Mouse (Mus musculus) forebrain, embryonic 15.5 days (tissue): ENCODE results near the gene Inhbe. TPM values are rescaled to one million over a fixed set of nuclear protein-coding genes. Genes with fewer than 3 reads are reported as not detected.
"Not testable (repeated sequence)": the region's sequence is repeated elsewhere in the genome, so short reads cannot be mapped to it uniquely, and the experiment has no call there.

Experiments used
- ATAC-seq: fragments of 200-750 bp; cut with Nextera tagmentation; replicated peaks from 2 replicates; pipeline ENCODE4 v1.8.0; 2017; ENCODE audit warnings: mild to moderate bottlenecking, moderate TSS enrichment, moderate library complexity
- H3K27ac ChIP-seq: fragments of 300-500 bp; sonication (generic); replicated peaks from 2 replicates; pipeline ENCODE4 v1.5.1; 2015; ENCODE audit warnings: mild to moderate bottlenecking, inconsistent platforms
- H3K27me3 ChIP-seq: fragments of 300-500 bp; sonication (generic); 2 replicates; pipeline ENCODE4 v1.6.1; 2015; ENCODE audit warnings: inconsistent platforms
- H3K36me3 ChIP-seq: fragments of 300-500 bp; sonication (generic); 2 replicates; pipeline ENCODE4 v1.6.1; 2015; ENCODE audit warnings: mild to moderate bottlenecking, inconsistent platforms
- H3K4me1 ChIP-seq: fragments of 300-500 bp; sonication (generic); 2 replicates; pipeline ENCODE4 v1.6.1; 2015; ENCODE audit warnings: inconsistent platforms
- H3K4me2 ChIP-seq: fragments of 300-500 bp; sonication (generic); replicated peaks from 2 replicates; pipeline ENCODE4 v1.6.1; 2015; ENCODE audit warnings: mild to moderate bottlenecking, inconsistent platforms
- H3K4me3 ChIP-seq: fragments of 300-500 bp; sonication (generic); 2 replicates; pipeline ENCODE4 v1.5.1; 2015; ENCODE audit warnings: mild to moderate bottlenecking, inconsistent platforms
- H3K9ac ChIP-seq: fragments of 300-500 bp; sonication (generic); replicated peaks from 2 replicates; pipeline ENCODE4 v1.6.1; 2015; ENCODE audit warnings: mild to moderate bottlenecking, inconsistent platforms
- H3K9me3 ChIP-seq: fragments of 300-500 bp; sonication (generic); 2 replicates; pipeline ENCODE4 v1.6.1; 2016; ENCODE audit warnings: inconsistent platforms
- WGBS: fragments of 180-500 bp; shearing (Covaris S2); methylation state at CpG from one replicate; pipeline ENCODE4 v1.1.7; 2015; ENCODE audit warnings: mixed read lengths; 5-methylcytosine and 5-hydroxymethylcytosine counted together
- polyA plus RNA-seq: library from polyadenylated mRNA; unstranded; fragments of >200 nt; fragmentation: Nextera tagmentation; extraction: Ambion mirVana; gene quantifications from 2 replicates; pipeline ENCODE4 v1.2.1, GENCODE M21; 2015

Inhbe gene
- polyA plus RNA-seq, 1 experiment from 2014 or later, result not detected

DNA sequence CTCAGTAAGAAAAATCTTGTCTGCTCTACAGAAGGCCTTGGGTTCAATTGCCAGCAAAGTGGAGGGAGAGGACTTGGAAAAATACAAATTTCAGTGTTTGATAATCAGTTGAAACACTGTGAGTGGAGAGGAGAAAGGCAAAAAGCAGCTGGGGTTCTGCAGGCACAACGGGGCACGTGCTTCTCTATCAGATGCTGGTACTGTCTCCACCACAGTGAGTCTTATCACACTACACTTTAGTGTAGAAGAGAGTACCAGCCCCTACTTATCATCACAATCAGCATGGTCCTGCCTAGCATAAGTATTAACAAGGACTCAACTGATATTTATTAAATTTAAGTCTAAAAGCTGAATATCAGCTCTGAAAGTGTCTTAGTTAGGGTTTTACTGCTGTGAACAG is 36.9 kb downstream of the Inhbe start:
- H3K9ac ChIP-seq, result no peak overlapping the region
- WGBS, result 76% methylated on average over 2 of the region's 2 CpGs
- H3K27ac ChIP-seq, result no peak overlapping the region
- no peaks in the 10 kb centered on the region for H3K27me3 ChIP-seq
- no peaks in the 10 kb centered on the region for H3K9me3 ChIP-seq
- no peak overlapping the region for H3K4me3 ChIP-seq
- no peaks in the 10 kb centered on the region for H3K4me1 ChIP-seq
- H3K36me3 ChIP-seq, result no peaks in the 10 kb centered on the region
- H3K4me2 ChIP-seq, result no peak overlapping the region
- ATAC-seq, result no peak

DNA sequence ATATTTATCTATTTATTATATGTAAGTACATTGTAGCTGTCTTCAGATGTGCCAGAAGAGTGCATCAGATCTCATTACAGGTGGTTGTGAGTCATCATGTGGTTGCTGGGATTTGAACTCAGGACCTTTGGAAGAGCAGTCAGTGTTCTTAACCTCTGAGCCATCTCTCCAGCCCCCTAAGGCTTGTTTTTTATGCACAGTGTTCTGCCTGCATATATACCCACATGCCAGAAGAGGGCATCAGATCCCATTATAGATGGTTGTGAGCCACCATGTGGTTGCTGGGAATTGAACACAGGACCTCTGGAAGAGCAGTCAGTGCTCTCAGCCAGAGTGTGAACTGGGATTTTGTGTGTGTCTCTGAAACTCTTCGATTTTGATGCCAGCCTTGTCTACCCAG is 39.3 kb downstream of the Inhbe start:
- not testable (repeated sequence) for H3K9me3 ChIP-seq, H3K4me2 ChIP-seq, H3K27ac ChIP-seq, H3K9ac ChIP-seq, H3K36me3 ChIP-seq, ATAC-seq, H3K27me3 ChIP-seq, H3K4me3 ChIP-seq
- H3K4me1 ChIP-seq, result peaks cover 12% of the 10 kb centered on the region
- WGBS, result 62% methylated on average over 1 of the region's 1 CpGs

DNA sequence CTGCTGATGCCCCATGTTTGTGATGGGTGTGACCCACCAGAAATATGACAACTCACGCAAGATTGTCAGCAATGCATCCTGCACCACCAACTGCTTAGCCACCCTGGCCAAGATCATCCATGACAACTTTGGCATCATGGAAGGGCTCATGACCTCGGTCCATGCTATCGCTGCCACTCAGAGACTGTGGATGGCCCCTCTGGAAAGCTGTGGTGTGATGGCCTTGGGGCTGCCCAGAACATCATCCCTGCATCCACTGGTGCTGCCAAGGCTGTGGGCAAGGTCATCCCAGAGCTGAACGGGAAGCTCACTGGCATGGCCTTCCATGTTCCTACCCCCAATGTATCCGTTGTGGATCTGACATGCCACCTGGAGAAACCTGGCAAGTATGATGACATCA is 40.7 kb downstream of the Inhbe start:
- not testable (repeated sequence) for H3K4me3 ChIP-seq, ATAC-seq, H3K36me3 ChIP-seq, H3K9ac ChIP-seq, H3K27me3 ChIP-seq, H3K9me3 ChIP-seq, H3K4me2 ChIP-seq, H3K27ac ChIP-seq
- 90% methylated on average over 5 of the region's 5 CpGs for WGBS
- peaks cover 13% of the 10 kb centered on the region for H3K4me1 ChIP-seq

DNA sequence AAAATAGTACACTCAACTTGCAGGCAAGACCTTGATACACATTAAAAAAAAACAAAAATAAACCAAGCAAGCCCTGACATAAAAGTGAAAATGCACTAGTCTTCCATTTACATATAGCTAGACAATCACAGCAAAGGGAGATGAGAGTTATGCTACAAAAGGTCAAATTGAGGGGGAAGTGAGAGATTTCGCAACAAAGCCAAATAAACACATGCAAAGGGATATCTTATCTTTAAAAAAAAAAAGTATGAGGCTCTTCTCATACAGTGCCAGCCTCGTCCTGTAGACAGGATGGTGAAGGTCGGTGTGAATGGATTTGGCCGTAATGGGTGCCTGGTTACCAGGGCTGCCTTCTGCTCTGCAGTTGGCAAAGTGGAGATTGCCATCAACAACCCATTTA is 41.4 kb downstream of the Inhbe start:
- Histone ChIP-seq H3K4me3 (no peak overlapping the region), H3K4me2 (no peak overlapping the region), H3K9me3 (no peaks in the 10 kb centered on the region), H3K4me1 (peaks cover 13% of the 10 kb centered on the region), H3K9ac (no peak overlapping the region), H3K27me3 (no peaks in the 10 kb centered on the region), H3K36me3 (peaks cover 12% of the 10 kb centered on the region), H3K27ac (no peak overlapping the region)
- no peak for ATAC-seq
- WGBS, result 78% methylated on average over 4 of the region's 4 CpGs

DNA sequence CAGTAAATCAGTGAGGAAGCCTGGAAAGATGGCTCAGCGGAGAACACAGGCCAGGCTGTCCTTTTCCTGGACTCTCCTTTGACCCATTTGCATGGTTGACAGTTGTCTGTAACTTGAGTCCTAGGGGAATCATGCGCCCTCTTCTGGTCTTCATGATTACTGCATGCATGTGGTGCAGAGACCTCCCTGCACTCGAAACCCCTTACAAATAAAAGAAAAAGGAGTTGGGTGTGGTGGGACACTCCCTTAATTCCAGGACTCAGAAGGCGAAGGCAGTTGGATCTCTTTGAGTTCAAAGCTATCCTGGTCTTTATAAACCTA is 41.9 kb downstream of the Inhbe start:
- WGBS, result 1% methylated on average over 4 of the region's 4 CpGs
- peak; percentile 41 for ATAC-seq

DNA sequence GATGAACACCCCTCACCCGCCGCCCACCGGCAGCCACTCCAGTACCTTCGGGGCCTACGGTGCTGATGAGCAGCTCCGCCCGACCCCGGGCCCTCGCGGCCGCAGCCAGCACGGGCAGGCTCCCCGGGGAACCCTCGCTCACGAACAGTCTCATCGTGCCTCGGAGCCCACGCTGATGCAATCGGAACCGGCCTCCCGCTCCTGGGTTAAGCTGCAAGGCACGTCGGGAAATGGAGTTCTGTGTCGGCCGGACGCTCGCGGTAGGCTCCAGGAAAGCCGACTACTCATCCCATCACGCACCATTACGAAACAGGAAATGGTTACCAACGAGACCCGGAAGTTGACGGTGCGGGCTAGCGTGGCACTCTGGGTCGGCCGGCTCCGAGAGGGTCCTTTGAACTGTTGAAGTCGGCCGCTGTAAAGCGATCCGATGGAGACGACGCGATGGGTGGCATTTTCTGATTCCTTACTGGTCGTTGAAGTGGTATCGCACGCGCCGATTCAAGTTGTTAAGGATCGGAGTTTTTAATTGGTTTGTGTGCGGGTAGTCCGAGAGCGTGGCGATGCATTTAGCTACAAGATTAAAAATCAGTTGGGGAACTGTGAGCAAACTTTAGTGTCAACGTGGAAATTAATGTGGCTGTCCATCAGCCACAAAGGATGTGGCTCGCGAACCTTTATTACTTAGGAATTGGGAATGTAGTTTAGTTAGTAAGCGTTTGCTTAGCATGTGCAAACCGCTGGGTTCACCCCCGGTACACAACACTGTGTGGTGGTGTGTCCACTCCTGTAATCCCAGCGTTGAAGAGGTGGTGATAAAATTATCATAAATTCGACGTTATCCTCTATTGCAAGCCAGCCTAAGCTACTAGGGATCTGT is 42.5 kb downstream of the Inhbe start, which contains the start of gene Mars:
Gene Mars (minus strand): TSS at position 311 of the 880 bp plus-strand sequence.
- H3K4me2 ChIP-seq, result peak within 1 kb of the TSS; percentile 63
- peak within 1 kb of the TSS; percentile 73 for H3K9ac ChIP-seq
- H3K27me3 ChIP-seq, result no peaks in the 10 kb centered on the region
- WGBS, result under 1% methylated on average over 65 of the region's 65 CpGs
- ATAC-seq, result peak; percentile 99
- peaks cover 20% of the 10 kb centered on the region for H3K36me3 ChIP-seq
- H3K4me1 ChIP-seq, result peaks cover 13% of the 10 kb centered on the region
- H3K27ac ChIP-seq, result peak within 1 kb of the TSS; percentile 79
- H3K9me3 ChIP-seq, result no peaks in the 10 kb centered on the region
- H3K4me3 ChIP-seq, result peak within 1 kb of the TSS; percentile 71

More for the DNA sequence above, 41.9 kb downstream of the Inhbe start:
- Histone ChIP-seq H3K27me3 (no peaks in the 10 kb centered on the region), H3K4me1 (peaks cover 13% of the 10 kb centered on the region), H3K9me3 (no peaks in the 10 kb centered on the region), H3K4me3 (peak overlapping the region; percentile 71), H3K4me2 (peak overlapping the region; percentile 63), H3K27ac (peak overlapping the region; percentile 79), H3K9ac (peak overlapping the region; percentile 73), H3K36me3 (peaks cover 17% of the 10 kb centered on the region)

DNA sequence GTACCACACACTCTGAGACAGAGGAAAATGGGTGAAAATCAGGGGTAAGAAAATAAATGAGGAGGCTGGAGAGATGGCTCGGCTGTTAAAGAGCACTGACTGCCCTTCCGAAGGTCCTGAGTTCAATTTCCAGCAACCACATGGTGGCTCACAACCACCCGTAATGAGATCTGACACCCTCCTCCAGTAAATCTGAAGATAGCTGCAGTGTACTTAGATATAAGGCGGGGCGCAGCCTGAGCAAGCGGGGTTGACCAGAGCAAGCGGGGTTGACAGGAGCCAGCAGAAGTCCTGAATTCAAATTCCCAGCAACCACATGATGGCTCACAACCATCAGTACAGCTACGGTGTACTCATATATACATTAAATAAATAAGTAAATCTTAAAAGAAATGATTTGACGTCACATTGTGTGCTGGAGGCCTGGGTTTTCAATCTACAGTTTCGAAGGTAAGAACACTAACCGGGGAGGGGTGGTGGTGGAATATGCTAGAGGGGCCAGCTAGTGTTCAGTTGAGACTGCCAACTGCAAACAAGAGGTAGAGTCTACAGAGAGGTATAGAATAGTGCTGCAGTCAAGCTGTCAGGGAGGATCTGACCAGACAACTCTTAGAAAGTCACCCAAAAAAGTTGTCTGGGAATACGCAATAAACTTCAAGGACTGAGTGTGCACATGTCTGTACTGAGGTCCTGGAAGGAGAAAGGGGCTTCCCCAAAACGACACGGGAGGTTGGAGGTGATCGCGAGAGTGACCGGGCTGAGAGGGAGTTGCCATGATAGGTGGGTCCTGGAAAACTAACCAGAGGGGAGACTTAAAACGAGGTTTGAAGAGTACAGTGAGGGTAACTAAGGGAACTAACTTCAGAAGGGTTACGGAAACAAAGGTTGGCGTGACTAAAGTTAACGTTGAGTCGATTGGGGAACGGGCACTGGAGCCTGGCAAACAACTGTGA is 43.4 kb downstream of the Inhbe start:
- Histone ChIP-seq H3K9ac (peak overlapping the region; percentile 73), H3K36me3 (peaks cover 27% of the 10 kb centered on the region), H3K4me3 (peak overlapping the region; percentile 71), H3K4me2 (peak overlapping the region; percentile 63), H3K27ac (peak overlapping the region; percentile 79), H3K27me3 (no peaks in the 10 kb centered on the region), H3K4me1 (peaks cover 13% of the 10 kb centered on the region), H3K9me3 (no peaks in the 10 kb centered on the region)
- WGBS, result 39% methylated on average over 23 of the region's 23 CpGs
- peak; percentile 17 for ATAC-seq

DNA sequence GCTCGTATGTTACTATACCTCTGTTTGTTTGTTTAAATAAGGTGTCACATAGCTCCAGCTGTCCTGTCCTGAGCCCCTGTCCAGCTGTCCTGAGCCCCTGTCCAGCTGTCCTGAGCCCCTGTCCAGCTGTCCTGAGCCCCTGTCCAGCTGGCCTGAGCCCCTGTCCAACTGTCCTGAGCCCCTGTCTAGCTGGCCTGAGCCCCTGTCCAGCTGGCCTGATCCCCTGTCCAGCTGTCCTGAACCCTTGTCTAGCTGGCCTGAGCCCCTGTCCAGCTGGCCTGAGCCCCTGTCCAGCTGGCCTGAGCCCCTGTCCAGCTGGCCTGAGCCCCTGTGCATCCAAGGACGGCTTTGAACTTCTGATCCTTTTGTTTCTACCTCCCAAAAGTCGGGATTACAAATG is 45.0 kb downstream of the Inhbe start:
- not testable (repeated sequence) for H3K9me3 ChIP-seq, H3K9ac ChIP-seq, H3K4me3 ChIP-seq, ATAC-seq, H3K4me2 ChIP-seq, H3K27ac ChIP-seq, H3K27me3 ChIP-seq
- Histone ChIP-seq H3K4me1 (peaks cover 13% of the 10 kb centered on the region), H3K36me3 (peaks cover 43% of the 10 kb centered on the region)
- WGBS, result 91% methylated on average over 3 of the region's 3 CpGs

DNA sequence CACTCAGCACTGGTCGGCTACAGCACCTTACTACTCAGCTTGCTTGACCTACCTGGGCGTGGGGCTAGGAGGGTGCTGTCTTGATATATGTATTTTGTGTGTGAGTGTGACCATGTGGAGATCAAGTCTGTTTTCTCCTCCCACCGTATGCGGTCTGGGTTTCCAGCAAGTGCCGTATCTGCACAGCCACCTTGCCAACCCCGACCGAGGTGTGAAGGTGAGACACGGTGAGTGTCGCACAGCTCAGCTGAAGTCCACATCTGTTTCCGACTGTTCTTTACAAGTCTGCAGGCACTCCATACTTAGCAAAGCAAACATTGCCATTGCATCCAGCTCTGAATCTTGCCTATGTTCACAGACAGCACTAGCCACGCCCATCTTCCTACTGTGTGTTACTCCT is 51.1 kb downstream of the Inhbe start:
- Histone ChIP-seq H3K4me3 (no peak overlapping the region), H3K27me3 (no peaks in the 10 kb centered on the region), H3K27ac (no peak overlapping the region), H3K9me3 (no peaks in the 10 kb centered on the region), H3K36me3 (peaks cover 88% of the 10 kb centered on the region), H3K4me1 (no peaks in the 10 kb centered on the region), H3K4me2 (no peak overlapping the region), H3K9ac (no peak overlapping the region)
- WGBS, result 91% methylated on average over 11 of the region's 11 CpGs
- ATAC-seq, result no peak

DNA sequence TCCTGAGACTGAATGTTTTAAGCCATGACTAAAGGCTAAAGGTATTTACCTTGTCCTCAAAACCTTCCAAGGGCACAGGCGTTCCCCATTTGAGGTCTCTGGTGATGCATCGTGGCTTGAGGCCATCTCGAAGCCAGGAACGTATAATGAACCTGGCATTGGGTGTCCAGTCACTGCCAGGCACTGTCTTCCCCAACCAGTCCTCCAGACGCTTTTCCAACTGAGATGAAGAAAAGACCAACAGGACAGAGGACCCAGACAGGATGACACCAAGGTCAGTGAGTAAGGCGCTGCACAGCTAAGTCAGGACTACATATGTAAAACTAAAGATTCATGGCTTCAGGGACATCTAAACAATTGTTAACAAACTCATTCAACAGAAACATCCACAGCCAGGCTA is 53.9 kb downstream of the Inhbe start:
- peaks cover 92% of the 10 kb centered on the region for H3K36me3 ChIP-seq
- no peak overlapping the region for H3K9ac ChIP-seq
- no peak overlapping the region for H3K4me2 ChIP-seq
- no peaks in the 10 kb centered on the region for H3K27me3 ChIP-seq
- no peak overlapping the region for H3K4me3 ChIP-seq
- ATAC-seq, result no peak
- H3K4me1 ChIP-seq, result no peaks in the 10 kb centered on the region
- 95% methylated on average over 6 of the region's 6 CpGs for WGBS
- no peaks in the 10 kb centered on the region for H3K9me3 ChIP-seq
- no peak overlapping the region for H3K27ac ChIP-seq
